Mouse (Mus musculus) hematopoietic stem cell, adult 5-6 weeks (primary cell): Measurements from ENCODE around the gene Dzank1. TPM values are rescaled to one million over a fixed set of nuclear protein-coding genes. Genes with fewer than 3 reads are reported as not detected.

Experiments used
- ATAC-seq, 2 experiments: fragments of 125-278 bp in 1 of 2; replicated peaks in 1 of 2; 2 replicates each; pipeline ENCODE4 v1.8.0; 2016 to 2017; ENCODE audit warnings: inconsistent platforms in 2 of 2, mild to moderate bottlenecking in 2 of 2, moderate number of reproducible peaks in 2 of 2, low read depth in 1 of 2, moderate TSS enrichment in 1 of 2; ENCODE audit not compliant: low FRiP score in 2 of 2, poor library complexity in 2 of 2, severe bottlenecking in 2 of 2, insufficient read depth in 1 of 2, low TSS enrichment in 1 of 2
- total RNA-seq: library from RNA; stranded (forward); fragments of 172-1452, 232-1000 nt; gene quantifications from 2 replicates; pipeline ENCODE4 v1.2.3, GENCODE M21; 2017

Dzank1 gene
- total RNA-seq, 1 experiment from 2014 or later = 0.15 TPM

GRCm38 (mm10) chr2:144435679-144436078 lies 91.5 kb downstream of the Dzank1 start:
- ATAC-seq = no peak

DNA sequence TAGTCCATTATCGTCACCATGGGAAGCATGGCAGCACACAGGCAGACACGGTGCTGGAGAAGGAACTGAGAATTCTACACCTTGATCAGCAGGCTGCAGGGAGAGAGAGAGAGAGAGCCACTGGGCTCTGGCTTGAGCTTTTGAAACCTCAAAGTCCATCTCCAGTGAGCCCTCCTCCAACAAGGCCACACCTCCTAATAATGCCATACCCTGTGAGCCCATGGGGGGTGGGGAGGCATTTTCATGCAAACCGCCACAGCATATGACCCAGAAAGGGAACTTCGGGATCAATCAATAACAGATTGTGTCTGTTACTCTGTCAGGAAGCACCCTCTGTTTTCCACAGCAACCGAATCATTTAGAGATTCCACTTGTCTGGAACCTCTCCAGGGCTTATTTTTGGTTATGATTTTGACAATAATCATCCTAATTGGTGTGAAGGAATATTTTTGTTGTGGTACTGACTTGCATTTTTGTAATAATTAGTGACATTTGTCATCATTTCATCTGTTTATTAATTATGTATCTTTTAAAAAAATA lies 95.9 kb downstream of the Dzank1 start:
- no peak for ATAC-seq

GRCm38 (mm10) chr2:144429171-144429570 lies 98.0 kb downstream of the Dzank1 start:
- ATAC-seq = no peak

- no peak for ATAC-seq
Observed at GRCm38 (mm10) chr2:144428659-144429058, 98.6 kb downstream of the Dzank1 start.

DNA sequence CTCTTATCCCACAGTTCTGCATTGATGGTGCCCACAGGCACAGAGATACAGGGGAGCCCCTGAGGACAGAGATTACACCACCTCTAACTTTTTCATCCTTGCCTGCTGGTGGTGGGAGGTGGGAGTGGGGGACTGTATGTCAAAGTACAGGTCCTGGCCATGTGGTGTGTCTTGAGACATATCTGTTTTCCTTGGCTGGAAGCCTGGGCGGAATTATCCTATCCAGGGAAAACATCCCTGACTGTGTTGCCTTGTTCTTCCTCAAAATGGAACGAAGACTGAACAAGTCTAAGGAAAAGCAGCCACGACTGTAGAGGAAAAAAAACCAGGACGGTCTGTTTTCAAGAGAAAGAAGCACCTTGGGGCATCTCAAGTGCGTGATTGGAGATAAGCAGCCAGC lies 99.4 kb downstream of the Dzank1 start:
- no peak for ATAC-seq

DNA sequence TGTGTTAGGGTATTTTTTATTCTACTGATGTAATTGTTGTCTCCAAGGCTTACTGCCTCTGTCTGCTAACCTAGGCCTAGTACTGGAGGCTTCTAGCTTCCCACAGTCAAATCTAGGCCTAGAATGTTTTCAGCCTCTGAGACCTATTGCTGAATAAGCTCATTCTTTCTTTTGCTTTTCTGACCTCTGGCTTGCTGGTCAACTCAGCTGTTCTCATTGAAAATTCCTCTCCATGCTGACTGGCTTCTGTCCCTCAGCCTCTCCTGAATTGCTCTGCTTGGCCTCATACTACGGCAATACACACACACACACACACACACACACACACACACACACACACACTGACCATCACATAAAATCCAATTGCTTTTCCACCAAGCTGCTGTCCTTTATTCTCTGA lies 101.5 kb downstream of the Dzank1 start:
- no peak for ATAC-seq

- no peak for ATAC-seq
Observed at GRCm38 (mm10) chr2:144422094-144422675, 105.0 kb downstream of the Dzank1 start.

Other genes with a start within 250 kb of the Dzank1 start
- gene Ovol2, start 195.3 kb downstream of the Dzank1 start, total RNA-seq = not detected in 2 replicates
- 32.8 and 40.3 TPM in 2 replicates for gene Kat14, start 158.4 kb downstream of the Dzank1 start, total RNA-seq
- gene Pet117, start 158.4 kb downstream of the Dzank1 start, total RNA-seq = not detected in 2 replicates
- 33.0 TPM in 2 replicates for gene Polr3f, start 304 bp upstream of the Dzank1 start, total RNA-seq
- gene Rbbp9, start 23.5 kb upstream of the Dzank1 start, total RNA-seq = 17.6 and 18.2 TPM in 2 replicates
- gene Sec23b, start 28.8 kb upstream of the Dzank1 start, total RNA-seq = 56.0 and 82.8 TPM in 2 replicates
- 9.5 and 32.3 TPM in 2 replicates for gene Smim26, start 66.6 kb upstream of the Dzank1 start, total RNA-seq
- 72.6 and 86.4 TPM in 2 replicates for gene Dtd1, start 72.5 kb upstream of the Dzank1 start, total RNA-seq